Mouse (Mus musculus) cerebellum, postnatal 14 days (tissue): ENCODE data around the gene 9930022D16Rik.

Experiments used
- DNase-seq, 2 experiments: peaks; one replicate each; pipeline ENCODE4 v3.0.0; 2021; ENCODE audit warnings: mixed read lengths in 2 of 2

Gene 9930022D16Rik

DNA sequence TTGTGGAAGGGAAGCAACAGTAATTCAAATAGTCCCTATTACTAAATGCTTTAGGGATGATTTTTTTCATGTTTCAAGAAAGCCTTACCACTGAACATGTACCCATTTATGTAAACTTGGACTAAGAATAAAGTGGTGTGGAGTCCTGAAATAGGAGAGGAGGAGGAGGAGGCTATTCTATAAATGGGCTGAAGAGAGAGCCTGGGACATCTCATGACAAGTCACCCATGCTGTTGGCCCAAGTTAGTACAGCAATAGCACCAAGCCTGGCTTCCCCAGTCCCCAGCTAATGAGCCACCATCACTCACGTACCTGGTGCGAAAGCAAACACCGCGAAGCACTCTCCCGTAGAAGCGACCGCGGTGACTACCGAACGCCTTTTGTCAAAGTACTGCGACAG lies 44.4 kb downstream of the 9930022D16Rik start:
- no peak for DNase-seq

DNA sequence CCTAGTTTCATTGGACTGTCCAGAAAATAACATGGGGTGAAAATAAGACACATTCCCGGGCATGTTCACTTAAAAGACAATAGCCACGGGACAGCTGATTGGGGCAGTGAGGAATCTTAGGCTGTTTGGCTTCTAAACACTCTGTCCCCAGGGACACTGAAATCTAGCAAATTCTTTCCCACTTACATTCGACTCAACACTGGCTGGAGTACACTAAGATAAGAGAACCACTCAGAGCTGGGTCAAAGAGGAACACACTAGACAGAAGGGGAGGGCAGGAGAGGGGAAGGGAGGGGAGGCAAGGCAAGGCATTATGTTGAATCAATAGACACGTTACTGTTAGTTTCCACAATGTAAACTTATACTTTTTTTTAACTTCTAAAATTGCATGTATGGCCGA lies 46.9 kb downstream of the 9930022D16Rik start:
- DNase-seq = no peak

DNA sequence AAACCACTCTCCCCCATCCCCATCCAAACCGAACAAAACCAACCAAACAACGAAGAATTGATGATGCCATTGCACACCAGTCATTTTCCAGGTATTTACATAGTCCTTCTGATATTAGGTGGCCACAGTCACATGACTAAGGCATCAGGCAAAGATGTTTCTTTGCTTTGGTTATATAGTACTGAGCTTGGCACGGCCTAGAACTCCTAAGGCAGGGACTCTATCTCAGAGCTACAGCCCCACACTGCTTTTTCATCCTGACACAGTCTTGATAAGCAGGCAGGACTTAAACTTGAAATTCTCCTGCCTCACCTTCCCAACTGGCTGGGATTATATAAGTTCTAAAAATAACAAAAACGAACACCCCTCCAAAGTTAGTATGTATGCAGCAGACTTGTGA lies 51.4 kb downstream of the 9930022D16Rik start:
- DNase-seq = no peak

DNA sequence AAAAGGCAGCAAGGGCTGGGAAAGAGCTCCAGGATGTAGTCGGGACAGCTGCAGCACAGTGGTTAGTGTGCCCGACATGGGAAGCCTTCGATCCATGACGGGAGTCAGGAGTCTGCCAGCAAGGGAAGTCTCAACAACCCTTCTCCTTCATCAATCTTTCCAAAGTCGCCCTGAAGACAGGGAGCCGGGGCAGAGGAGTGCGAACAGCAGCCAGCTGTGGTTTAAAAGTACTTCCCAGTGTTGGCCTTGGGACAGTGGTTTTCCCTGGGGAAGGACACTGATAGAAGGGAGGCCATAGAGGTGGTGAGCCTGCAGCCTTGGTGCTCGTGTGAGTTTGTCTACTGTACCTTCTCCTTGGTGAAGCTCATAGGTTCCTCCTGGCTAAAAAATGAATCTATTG lies 53.3 kb downstream of the 9930022D16Rik start:
- DNase-seq = no peak

DNA sequence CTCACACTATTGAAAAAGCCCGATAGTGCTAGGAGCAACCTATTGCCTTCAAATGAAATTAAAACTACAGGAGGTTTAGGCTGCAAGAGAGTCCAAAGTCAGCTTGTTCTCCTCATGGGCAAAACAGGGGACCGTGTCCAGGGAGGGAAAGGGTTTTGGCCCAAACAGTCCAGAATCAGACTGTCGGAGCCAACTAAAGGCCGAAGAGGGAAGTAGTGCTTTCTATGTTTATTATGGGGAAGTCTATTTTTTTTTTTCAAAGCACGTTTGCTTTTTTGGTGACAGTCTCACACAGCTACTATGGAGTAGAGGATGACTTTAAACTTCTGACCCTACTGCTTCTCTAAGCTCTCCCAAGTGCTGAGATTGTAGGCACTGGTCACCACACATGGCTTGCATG lies 54.4 kb downstream of the 9930022D16Rik start:
- DNase-seq = no peak
